Mouse (Mus musculus) skeletal muscle tissue, adult 2 months (tissue): ENCODE results near the gene Fbln5.

Experiments used
- DNase-seq: peaks from one replicate; pipeline ENCODE4 v3.0.0-alpha.2; 2012; ENCODE audit warnings: low read depth, low spot score

The Fbln5 gene

DNA sequence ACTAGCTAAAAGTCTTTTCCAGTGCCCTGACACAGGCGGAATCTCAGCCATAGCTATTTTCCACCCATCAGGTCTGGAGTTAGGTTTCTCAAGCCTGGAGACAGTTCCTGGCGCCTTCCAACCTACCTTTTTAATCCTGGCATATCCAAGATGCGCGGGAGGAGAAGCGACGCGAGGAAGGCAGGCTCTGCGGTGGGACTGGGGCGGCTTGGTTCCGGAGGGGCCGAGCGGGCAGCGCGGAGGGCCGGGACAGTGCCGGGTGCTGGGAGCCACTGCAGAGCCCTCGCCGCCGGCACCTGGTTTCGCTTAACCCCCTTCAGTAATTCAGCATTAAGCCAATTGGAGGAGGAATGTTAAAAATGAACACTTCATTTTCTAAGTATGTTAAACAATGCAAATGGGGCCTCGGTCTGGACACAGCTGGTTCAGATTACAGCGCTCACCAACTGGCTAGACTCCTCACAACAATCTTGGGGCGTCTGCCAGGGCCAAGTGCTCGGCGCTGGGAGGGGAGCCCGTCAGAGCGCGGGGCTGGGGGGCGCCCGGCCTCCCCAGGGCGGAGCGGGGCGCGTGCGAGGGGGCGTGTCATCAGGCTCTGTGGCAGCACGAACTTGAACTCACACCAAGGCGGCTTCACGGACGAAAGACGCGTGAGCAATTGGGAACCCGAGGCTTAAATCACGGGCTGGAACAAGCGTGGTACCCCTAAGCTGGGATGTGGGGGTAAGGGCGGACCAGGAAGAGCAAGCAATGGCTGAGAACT lies at the start of gene Fbln5:
Gene Fbln5, minus strand, starts transcription at position 448 of the 763 bp plus-strand sequence.
- DNase-seq: peak; percentile 20

DNA sequence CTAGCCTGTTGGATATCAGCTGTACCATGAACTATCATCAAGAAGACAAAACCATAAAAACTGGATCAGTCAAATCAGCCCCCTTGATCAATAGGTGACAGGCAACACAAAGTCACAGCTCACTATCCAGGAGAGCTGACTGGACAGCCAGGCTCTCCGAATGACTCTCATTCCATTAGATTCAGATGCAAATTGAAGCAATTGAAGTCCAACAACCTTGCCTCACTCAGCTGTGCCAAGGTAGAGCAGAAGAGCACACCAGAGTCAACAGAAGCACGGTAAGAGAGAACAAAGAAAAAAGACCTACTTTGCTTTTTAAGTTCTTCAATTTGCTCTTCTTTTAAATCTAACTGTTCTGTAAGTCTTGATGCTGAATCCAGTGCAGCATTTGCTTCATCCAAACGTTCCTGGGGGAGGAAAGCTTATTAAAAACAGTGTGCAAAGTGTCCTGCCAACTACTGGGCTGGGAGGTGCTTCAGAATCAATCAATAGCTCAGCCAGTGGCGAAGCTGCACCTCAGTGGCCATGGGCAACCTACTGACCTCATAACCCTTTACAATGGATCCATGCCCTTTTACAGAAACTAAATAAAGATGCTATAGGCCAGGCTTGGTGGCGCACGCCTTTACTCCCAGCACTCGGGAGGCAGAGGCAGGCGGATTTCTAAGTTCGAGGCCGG lies 43.6 kb upstream of the Fbln5 start:
- no peak for DNase-seq

DNA sequence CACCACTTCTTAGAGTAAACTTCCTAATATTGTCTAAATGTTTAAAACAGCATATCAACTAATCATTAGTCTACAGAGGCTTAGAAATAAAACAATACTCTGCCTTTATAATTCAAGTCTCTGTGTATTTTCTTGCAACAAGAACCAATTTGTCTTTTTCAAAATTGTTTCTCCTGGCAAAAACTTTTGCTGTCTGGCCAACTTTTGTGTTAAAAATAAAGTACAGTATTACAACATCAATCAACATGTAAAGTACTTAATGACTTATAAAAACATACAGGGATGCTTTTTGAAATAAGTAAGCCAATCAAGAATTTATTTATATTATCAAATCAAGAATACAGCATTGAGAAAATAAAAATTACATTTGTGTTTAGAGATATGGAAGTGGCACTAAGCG lies 41.4 kb upstream of the Fbln5 start:
- no peak for DNase-seq

DNA sequence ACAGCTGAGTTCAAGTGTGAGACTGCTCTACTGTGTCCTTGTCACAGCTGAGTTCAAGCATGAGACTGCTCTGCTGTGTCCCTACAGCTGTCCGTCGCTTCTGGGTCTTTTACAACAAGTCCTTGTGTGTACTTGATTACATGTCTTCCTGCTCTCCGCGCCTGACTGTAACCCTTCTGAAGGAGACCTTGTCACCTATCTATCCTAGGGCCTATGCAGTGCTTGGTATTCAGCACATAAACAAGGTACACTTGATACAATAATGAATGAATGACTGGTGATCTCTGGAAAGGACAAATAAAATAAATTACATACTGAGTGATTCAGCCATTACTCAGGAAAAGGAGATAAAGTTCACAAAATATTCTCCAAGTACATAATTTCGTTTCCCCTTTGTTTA lies 39.2 kb upstream of the Fbln5 start:
- no peak for DNase-seq

DNA sequence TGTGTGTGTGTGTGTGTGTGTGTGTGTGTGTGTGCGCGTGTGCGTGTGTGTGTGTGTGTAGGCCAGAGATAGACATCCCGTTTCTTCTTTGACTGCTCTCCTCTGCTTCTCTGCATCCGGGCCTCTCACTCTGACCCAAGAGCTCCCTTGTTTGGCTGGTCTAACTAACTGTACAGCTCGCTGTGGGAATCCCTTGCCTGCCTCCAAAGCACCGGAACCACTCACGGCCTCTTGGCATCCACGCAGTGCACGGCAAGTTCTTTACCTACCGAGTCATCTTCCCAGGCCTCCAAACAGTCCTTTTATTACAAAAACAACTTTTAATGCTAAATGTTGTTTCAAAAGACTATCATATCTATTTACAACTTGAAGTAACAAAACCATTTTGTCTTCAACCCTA lies 35.5 kb upstream of the Fbln5 start:
- no peak for DNase-seq

DNA sequence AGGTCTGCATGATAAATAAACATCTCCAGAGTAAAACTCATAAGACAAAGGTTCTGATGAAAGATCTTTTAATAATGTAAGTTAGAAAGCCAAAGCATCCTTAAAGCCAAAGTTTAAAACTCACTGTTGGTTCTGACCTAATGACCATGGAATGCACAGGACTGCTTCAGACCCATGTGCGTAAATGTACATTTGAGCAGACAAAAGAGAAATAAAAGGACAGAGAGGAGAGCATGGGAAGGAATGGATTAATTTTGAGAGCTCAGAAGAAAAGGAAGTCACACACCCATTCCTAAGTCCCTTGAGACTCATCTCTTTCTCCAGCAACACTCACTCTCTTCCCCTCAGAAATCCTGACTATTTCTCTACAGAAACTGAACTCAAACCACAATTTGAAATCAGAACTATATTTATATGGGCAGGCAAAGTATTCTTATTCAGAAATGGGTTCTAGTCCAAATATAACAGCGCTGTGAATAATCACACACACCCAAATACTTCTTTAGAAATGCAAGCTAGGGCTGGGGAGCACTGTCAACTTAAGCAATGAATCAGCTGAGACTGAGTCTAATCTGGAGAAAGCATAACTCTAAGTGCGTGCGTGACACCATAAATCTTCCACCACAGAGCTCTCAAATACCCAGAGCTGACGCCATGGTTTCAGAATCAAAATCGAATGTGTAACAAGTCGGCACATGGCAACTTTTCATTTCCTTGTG lies 33.1 kb upstream of the Fbln5 start:
- DNase-seq: peak; percentile 26

DNA sequence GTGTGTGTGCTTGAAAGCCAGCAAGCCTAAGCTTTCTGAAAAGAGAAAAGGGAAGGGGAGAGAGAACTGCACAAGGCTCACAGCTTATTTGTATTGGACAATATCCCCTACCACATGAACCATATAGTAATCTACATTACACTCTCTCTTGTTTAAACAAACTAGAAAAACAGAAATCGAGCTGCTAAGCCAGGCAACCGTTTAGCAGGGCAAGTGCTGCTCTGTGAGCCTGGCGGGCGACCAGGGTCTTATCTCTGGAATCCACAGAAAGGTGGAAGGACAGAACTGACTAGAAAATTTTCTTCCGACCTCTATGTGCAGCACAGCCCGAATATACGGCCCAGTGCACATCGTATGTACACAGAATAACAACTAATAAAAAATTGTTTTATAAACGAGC lies 32.5 kb upstream of the Fbln5 start:
- DNase-seq: no peak

DNA sequence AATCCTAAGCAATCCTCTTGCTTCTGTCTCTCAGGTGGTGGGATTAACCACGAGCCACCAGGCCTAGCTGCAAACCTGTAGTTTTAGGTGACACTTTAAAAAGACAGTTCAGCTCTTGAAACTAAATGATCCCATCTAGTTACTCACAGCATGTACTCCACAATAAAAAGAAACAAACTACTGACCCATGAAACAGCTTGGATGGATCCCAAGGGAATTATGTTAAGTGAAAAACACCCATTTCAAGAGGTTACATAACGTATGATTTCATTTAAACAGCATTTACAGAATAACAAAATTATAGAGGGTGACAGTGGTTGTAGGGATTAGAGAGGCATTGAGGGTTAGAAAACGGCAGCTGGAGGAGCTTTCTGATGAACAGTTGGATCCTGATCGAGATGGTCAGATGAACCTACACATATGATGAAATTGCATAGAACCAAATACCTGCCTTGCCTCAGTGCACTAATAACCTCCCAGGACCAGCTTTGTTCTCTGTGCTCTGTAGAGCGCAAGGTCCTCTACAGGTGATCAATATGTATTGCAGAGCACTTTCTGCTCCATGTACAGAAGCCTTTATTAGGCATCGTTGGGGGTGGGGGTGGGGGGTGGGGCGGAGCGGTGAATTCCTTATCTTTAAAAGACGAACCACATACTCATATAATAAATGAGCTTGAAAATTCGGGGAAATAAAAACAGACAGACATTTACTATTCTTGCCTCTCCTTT lies 17.9 kb upstream of the Fbln5 start:
- no peak for DNase-seq

DNA sequence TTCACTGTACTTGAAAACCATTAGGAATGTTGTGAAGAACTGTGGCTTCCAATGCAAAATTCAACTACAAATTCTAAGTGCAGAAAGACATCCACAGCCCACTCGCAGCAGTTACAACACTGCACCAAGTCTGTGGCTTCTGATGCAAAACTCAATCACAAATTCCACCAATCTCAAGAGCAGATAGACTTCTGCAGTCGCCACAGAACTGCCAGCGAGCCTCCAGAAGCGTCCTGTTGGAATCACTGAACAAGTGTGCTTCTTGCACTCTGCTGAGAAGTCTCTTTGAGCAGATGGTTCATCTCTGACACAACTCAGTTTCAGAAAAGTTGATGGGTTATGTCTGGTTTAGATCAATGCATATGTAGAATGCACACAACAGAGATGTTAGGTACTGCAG lies 15.9 kb upstream of the Fbln5 start:
- DNase-seq: no peak

DNA sequence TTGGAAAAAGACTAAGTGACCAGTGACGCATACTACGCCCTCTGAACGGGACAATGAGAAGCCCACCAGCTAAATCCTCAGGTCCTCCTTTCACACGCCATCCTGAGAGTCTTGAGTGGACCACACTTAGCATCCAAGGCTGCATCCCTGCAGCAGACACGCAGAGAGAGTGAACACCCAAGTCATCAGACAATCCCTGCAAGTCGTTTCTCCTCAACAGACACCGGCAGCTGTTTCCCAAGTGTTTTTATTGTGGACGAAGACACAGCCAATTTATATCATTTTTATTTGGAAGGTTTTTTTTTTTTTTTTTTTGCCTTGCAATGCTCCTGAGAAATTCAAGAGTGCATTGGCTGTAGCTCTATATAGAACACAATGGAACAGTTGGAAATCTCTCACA lies 14.9 kb upstream of the Fbln5 start:
- DNase-seq: no peak

DNA sequence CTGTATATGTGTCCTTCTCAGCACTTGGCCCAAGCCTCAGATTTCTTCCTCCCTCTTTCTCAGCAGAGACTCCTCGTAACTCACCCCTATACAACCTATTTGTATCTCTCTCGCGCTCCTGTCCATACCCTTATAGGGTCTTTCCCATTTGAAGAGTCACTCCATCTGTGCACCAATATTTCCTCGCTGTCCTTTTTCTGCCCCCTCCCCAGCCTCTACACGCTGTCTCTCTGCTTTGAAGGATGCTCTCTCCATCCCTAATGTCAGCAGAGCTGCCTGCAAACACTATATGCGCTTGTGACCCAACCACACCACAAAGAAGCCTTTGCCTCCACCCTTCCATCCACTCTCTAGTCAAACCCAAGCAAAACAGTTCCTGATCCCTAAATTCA lies 14.3 kb upstream of the Fbln5 start:
- DNase-seq: no peak

DNA sequence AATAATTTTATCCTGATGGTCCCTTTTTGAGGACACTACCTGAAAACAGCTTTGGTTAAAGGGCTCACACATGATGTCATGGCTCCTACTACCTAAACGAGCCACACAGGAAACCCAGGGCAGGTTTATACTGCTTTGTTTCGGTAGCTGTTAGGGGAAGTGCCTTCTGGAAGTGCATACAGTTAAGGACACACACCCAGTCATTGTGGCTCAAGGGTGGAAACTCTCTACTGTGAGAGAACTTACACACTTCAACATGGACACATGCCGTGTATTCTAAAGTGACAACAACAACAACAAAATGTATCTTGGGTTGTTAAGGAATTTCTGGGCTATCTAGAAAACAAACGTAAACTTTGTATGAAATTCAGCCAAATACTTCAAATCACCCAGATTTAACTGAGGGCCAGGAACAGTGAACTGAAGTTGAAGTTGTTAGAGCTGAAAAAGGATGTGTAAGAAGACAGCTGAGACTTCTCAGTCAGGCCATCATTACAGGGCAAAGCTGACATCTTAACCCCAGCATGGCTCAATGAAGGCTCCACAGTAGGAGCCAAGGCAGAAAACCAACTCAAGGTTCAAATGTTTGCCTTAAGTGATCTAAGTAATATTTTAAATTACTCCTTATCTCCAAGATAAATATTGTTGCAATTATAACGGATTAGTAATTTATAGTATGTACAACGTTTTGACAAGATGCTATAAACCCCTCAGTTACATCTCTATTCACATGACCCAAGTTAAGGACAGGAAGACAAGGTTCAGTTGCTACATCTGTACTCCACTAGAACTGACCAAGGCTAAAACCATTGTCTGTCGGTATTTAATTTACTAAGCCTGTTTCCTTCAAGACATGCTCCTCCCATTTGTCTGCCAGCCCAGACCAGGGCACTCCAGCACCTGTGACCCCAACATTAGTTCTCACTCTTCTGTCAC lies 13.6 kb upstream of the Fbln5 start:
- DNase-seq: no peak

DNA sequence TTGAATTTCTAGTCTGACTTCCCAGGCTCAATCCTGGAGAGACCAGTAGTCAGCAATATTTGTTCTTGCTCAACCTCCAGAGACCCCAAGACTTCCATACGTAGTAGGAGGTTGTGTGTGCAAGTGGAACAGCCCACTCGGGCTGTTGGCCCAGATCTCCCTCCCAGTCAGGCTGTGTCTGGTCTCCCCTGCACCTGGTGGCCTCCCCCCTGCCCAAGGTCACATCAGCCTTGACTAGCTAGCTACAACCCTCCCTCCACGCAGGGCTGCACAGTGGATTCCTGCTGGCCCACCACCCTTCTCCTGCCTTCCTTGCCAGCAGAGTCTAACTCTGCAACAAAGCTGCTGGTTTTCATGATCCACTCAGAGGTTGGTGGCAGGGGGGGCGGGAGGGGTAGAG lies 12.4 kb upstream of the Fbln5 start:
- no peak for DNase-seq

DNA sequence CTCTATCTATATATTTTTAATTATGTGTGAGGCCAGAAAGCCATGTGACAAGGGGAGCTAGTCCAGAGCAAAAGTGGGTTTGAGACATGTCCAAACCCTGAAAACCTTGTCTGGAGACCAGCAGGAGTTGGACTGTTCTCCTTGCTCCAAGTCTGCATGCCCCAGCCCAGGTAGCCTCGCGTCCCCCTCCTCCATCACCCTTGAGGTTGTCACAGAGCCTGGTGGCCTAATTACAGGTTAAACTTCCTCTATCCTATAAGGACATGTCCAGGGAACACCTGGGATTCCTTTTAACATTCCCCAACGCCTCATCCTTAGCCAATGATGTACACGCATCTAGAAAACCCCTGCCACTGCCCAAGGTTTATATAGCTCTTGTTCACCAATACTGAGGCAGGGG lies 4.3 kb upstream of the Fbln5 start:
- no peak for DNase-seq

DNA sequence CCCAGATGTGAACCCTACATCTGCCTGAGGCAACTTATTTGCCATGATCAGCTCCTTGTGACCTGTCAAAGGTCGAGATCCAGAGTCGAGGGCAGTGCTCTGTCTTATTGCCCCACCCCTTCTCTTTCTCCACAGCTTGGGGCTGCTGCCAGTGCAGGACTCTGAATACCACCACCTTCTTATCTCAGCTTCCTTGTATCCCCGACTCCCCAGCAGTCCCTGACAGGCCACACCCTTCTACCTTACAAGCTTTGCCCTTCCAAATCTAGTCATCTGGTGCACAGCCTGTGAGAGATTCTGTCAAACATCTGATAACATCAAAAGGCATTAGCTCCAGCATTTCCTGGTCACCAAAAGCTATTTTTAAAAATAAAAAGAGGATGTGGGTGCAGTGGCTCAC lies 2.7 kb upstream of the Fbln5 start:
- no peak for DNase-seq

DNA sequence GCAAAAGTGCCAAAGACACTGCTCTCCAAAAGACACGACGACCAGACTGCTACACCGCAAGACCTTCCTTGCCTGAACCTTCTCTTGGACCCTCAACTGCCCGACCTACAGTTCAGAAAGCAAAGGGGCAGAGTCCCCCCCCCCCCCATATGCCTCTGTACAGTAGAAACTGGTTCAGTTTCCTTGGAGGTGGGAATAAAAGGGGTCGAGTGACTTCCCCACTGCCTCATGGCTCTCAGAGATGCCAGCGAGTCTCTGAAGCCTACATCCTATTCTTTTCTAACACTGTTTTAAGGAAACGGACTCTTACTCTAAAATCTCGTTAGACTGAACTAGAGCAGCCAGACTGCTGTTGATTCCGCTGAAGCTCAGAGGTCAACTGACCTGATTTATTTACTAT lies 715 bp upstream of the Fbln5 start:
- no peak for DNase-seq

DNA sequence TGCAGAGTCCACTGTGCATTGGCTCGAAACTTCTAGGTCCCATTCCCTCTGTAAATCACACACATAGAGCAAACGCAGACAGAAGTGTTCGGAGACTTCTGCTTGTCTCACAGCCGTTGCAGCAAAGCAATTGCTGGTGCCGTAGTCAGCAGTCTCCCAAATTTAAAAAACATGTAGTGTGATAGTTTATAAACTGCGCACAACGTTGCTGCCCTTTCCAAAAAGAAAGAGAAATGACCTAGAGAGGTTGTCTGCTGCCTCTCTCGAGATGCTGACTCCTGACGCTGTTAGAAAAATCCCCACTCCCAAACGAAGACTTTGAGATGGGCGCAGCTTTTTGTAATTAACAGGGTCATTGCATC lies 628 bp downstream of the Fbln5 start:
- no peak for DNase-seq

DNA sequence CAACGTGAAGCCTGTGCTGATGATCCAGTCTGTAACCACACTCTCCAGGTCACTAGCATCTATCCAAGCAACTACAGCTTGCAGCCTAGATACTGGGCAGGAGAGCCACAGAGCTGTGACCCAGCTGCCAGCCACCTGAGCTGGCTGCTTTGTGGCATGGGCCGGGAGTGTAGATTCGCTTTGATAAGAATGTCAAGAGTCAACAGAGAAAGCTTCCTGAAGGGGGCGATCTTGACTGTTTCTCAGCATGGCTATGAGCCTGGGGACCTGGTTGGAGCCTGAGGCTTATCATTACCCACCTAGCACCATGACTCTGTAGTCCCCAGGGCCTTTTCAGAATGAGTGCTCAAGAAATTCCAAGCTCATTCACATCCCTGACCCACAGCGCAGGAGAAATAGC lies 2.0 kb downstream of the Fbln5 start:
- DNase-seq: no peak

DNA sequence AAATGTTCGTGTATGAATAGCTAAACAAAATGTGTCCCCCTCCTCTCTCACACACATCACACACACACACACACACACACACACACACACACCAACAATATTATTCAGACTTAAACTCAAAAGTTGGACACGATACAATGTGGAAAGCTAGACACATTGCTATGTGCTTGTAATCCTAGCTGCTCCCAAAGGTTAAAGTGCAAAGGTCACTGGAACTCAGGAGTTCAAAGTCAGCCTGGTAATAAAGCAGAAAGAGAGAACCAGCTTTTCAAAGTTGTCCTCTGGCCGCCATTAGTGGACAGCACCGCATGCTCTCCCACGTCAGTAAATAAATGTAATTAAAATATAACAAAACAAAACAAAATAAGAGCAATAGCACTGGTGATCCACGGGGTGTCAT lies 3.1 kb downstream of the Fbln5 start:
- DNase-seq: no peak

DNA sequence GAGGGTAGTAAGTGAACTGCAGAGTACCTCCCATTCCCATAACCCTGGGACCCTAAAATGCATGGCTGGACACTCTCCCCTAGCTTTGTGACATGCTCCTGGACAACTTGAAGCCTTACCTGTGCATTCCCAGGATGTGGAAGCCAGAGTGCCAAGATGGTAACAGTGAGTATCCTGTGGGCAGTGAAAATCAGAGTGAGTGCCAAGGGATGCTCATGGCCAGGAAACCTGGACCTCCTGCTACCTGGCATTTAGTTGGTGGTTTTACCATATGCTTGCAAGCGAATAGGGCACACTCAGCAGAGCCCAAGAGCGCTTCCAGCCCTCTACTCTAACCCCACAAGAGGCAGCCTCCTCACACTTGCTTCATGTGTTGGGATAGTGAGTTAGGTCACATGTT lies 4.4 kb downstream of the Fbln5 start:
- DNase-seq: no peak

DNA sequence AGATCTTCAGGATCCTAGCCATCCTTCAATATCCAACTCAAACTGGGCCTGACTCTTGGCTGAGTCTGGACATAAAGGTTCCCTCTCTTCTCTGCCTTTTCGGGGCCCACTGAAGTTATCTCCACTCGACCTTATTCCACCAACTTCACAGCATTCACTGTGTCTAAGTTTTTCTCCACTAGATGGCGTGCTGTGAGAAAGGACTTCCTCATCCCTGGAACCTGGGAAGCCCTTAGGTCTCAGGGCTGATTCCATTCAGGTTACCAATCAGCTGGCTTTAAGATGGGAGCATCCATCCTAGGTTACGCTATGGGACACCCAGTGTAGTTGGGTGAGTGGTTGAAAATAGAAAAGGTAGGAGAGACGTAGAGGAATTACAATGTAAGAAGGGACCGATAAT lies 7.7 kb downstream of the Fbln5 start:
- no peak for DNase-seq
